In genomic region chr4:83956252-83956904, GRCm38 (mm10) we compare ENCODE assay signal across 18 mouse cellular contexts.
DNase-seq lines count a peak whose midpoint lies in the region; ATAC-seq and TF ChIP-seq lines count a peak whose summit lies in the region.
"Had no signal": no experiment of that assay in that cellular context is flagged by ENCODE, and none has a peak within 500 bp of the region (broad histone marks: within the 10 kb centered on the region; RNA-seq: fewer than 3 reads in every experiment).

No protein-coding gene starts in this region.

- TF ChIP-seq POLR2A in heart, adult 2 months (IDR thresholded peaks at IDR 0.05; ENCODE audit: insufficient read depth, low read depth, low read length) = no peak
- TF ChIP-seq POLR2A in cerebellum, adult 2 months (IDR thresholded peaks at IDR 0.05; ENCODE audit: borderline replicate concordance, insufficient read depth, low read length) = no peak

- 92% methylated on average over 12 of the region's 12 CpGs for WGBS in heart, adult 2 months
- WGBS in cerebellum, adult 2 months = 8% methylated on average over 12 of the region's 12 CpGs
- WGBS in limb, embryonic 12.5 days = 88% methylated on average over 12 of the region's 12 CpGs

- H3K4me2 ChIP-seq in limb, embryonic 12.5 days = no peak overlapping the region
- H3K4me2 ChIP-seq: forebrain, embryonic 15.5 days; neural tube, embryonic 13.5 days; stomach, embryonic 15.5 days had no signal

- TF ChIP-seq EP300 in heart, adult 2 months (IDR thresholded peaks at IDR 0.05; ENCODE audit: insufficient read depth, low read depth, low read length) = no peak

- H3K36me3 ChIP-seq in heart, adult 2 months (ENCODE audit: control insufficient read depth, insufficient read depth, low read length) = no peaks in the 10 kb centered on the region
- H3K36me3 ChIP-seq in limb, embryonic 12.5 days = no peaks in the 10 kb centered on the region
- H3K36me3 ChIP-seq: forebrain, embryonic 15.5 days; hindbrain, embryonic 10.5 days; neural tube, embryonic 13.5 days; stomach, embryonic 15.5 days had no signal

- no peak overlapping the region for H3K4me3 ChIP-seq in heart, adult 2 months
- no peak overlapping the region for H3K4me3 ChIP-seq in cerebellum, adult 2 months (replicated peaks; ENCODE audit: insufficient read depth, low read depth, low read length)
- H3K4me3 ChIP-seq in limb, embryonic 12.5 days (replicated peaks) = no peak overlapping the region
- H3K4me3 ChIP-seq: forebrain, embryonic 15.5 days; hindbrain, embryonic 10.5 days; neural tube, embryonic 13.5 days; stomach, embryonic 15.5 days had no signal

- no peak for ATAC-seq in limb, embryonic 12.5 days (ENCODE audit: insufficient number of reproducible peaks, insufficient read depth, low FRiP score, low TSS enrichment, low read depth)
- ATAC-seq: CD4-positive, CD25-positive, alpha-beta regulatory T cell, adult 4 months; forebrain, embryonic 15.5 days; liver, postnatal 0 days had no signal

- no peak overlapping the region for H3K27ac ChIP-seq in heart, adult 2 months
- H3K27ac ChIP-seq in cerebellum, adult 2 months (ENCODE audit: insufficient read depth, low read length) = no peak overlapping the region
- peak overlapping the region; percentile 9; the same call in 1 of the 2 replicates for H3K27ac ChIP-seq in limb, embryonic 12.5 days
- H3K27ac ChIP-seq: forebrain, embryonic 15.5 days; hindbrain, embryonic 10.5 days; neural tube, embryonic 13.5 days; stomach, embryonic 15.5 days had no signal

- peaks cover 8% of the 10 kb centered on the region; the same call in 1 of the 2 replicates for H3K9me3 ChIP-seq in limb, embryonic 12.5 days
- H3K9me3 ChIP-seq: forebrain, embryonic 15.5 days; hindbrain, embryonic 10.5 days; neural tube, embryonic 13.5 days; stomach, embryonic 15.5 days had no signal

- no peaks in the 10 kb centered on the region for H3K79me2 ChIP-seq in heart, adult 2 months (replicated peaks; ENCODE audit: control insufficient read depth, insufficient read depth, low read length)

- intact Hi-C loops in heart, adult 2 months (cut with DNase I) = no loop called here

- no peak overlapping the region for H3K9ac ChIP-seq in heart, adult 2 months (ENCODE audit: low read depth, low read length)
- no peak overlapping the region for H3K9ac ChIP-seq in limb, embryonic 12.5 days (replicated peaks)
- H3K9ac ChIP-seq: forebrain, embryonic 15.5 days; liver, postnatal 0 days; neural tube, embryonic 13.5 days; stomach, embryonic 15.5 days had no signal

- no peaks in the 10 kb centered on the region for H3K27me3 ChIP-seq in heart, adult 2 months (ENCODE audit: control insufficient read depth, insufficient read depth, low read length)
- no peaks in the 10 kb centered on the region for H3K27me3 ChIP-seq in cerebellum, adult 2 months (ENCODE audit: control insufficient read depth, insufficient read depth, low read length)
- H3K27me3 ChIP-seq in limb, embryonic 12.5 days = no peaks in the 10 kb centered on the region
- H3K27me3 ChIP-seq: forebrain, embryonic 15.5 days; neural tube, embryonic 13.5 days; stomach, embryonic 15.5 days had no signal

- DNase-seq in heart, adult 11 months = peak; percentile 79
- DNase-seq in heart, adult 2 months = no peak
- peak; percentile 42 to 70 for DNase-seq in cerebellum, adult 2 months
- peak; percentile 38 to 46 for DNase-seq in cerebellum, postnatal 36 days
- no peak for DNase-seq in adrenal gland, adult 8-10 months
- no peak for DNase-seq in liver
- DNase-seq: adrenal gland, postnatal 36 days; gastrocnemius, postnatal 25 days; kidney, adult 9 months; liver, postnatal 0 days; lung, postnatal 14 days; midbrain, embryonic 14.5 days had no signal

- no peak for TF ChIP-seq CTCF in heart, adult 2 months (IDR thresholded peaks at IDR 0.05)
- TF ChIP-seq CTCF in cerebellum, adult 2 months (IDR thresholded peaks at IDR 0.05; ENCODE audit: borderline replicate concordance, insufficient read depth, low read depth, low read length) = no peak

- H3K4me1 ChIP-seq in heart, adult 2 months (ENCODE audit: control insufficient read depth, insufficient read depth, low read length) = no peaks in the 10 kb centered on the region
- H3K4me1 ChIP-seq in cerebellum, adult 2 months (ENCODE audit: control insufficient read depth, insufficient read depth, low read length) = peaks cover 4% of the 10 kb centered on the region
- peaks cover 15% of the 10 kb centered on the region for H3K4me1 ChIP-seq in limb, embryonic 12.5 days (replicated peaks)
- H3K4me1 ChIP-seq: forebrain, embryonic 15.5 days; hindbrain, embryonic 10.5 days; neural tube, embryonic 13.5 days; stomach, embryonic 15.5 days had no signal

Comparison
In these comparisons a context has a peak if more than half of its experiments do, and no peak if none do; other contexts are left out.
1. DNase-seq: peak in heart, adult 11 months (single experiment), cerebellum, adult 2 months (2 of 2) and cerebellum, postnatal 36 days (2 of 2); none in heart, adult 2 months (0 of 2), adrenal gland, adult 8-10 months (single experiment) and liver (single experiment).